Mouse (Mus musculus): Measurements from ENCODE around the gene Rerg. TPM values are rescaled to one million over a fixed set of nuclear protein-coding genes. Genes with fewer than 3 reads are reported as not detected.

The Rerg gene
- polyA plus RNA-seq, 1 experiment from 2014 or later = 2.5 TPM

DNA sequence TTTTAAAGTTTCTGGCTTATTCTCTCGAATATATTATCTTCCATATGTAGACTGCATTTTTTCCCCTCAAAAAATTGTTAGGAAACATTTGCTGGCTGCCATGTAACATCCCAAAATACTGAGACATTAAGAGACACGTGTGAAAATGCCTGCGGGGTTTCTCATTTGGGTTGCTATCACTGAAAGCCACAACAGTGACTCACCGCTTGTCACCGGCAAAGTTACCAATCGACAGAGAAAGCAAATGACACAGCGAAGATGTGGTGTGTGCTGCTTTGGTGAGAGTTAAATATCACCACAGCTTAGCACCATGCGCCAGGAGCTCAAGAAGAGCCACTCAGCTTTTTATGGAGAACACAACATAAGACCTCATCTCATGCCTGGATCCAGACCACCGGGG, 44.9 kb downstream of the Rerg start:
- Histone ChIP-seq H3K36me3 (no peaks in the 10 kb centered on the region), H3K27me3 (no peaks in the 10 kb centered on the region), H3K9me3 (no peaks in the 10 kb centered on the region), H3K4me3 (no peak overlapping the region), H3K9ac (replicated peaks) (no peak overlapping the region), H3K4me2 (replicated peaks) (no peak overlapping the region), H3K4me1 (no peaks in the 10 kb centered on the region), H3K27ac (replicated peaks) (no peak overlapping the region)
- no peak for ATAC-seq (ENCODE audit: low FRiP score, low read depth)
- WGBS = 90% methylated on average over 9 of the region's 9 CpGs

DNA sequence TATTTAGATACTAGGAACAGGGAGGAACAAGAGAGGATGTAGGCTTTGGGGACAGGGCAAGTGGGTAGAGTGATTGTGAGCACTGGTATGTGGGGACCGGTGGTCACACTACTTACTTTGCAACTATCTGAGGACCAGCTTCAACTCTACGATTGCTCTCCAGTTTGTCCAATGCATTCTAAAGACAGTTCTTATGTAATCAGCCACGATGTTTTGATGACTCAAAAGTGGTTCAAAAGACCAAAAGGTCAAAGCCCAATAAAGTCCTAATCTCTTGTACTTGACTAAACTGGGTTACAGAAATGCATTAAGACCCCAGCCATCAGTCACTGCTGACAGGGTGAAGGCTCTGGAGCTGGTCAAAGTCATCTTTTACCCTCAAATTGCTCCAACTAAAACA, 45.3 kb downstream of the Rerg start:
- no peak overlapping the region for H3K4me3 ChIP-seq
- no peaks in the 10 kb centered on the region for H3K27me3 ChIP-seq
- H3K27ac ChIP-seq (replicated peaks) = no peak overlapping the region
- no peaks in the 10 kb centered on the region for H3K36me3 ChIP-seq
- ATAC-seq (ENCODE audit: low FRiP score, low read depth) = no peak
- no peak overlapping the region for H3K4me2 ChIP-seq (replicated peaks)
- no peak overlapping the region for H3K9ac ChIP-seq (replicated peaks)
- 84% methylated on average over 3 of the region's 3 CpGs for WGBS
- H3K4me1 ChIP-seq = no peaks in the 10 kb centered on the region
- H3K9me3 ChIP-seq = no peaks in the 10 kb centered on the region

DNA sequence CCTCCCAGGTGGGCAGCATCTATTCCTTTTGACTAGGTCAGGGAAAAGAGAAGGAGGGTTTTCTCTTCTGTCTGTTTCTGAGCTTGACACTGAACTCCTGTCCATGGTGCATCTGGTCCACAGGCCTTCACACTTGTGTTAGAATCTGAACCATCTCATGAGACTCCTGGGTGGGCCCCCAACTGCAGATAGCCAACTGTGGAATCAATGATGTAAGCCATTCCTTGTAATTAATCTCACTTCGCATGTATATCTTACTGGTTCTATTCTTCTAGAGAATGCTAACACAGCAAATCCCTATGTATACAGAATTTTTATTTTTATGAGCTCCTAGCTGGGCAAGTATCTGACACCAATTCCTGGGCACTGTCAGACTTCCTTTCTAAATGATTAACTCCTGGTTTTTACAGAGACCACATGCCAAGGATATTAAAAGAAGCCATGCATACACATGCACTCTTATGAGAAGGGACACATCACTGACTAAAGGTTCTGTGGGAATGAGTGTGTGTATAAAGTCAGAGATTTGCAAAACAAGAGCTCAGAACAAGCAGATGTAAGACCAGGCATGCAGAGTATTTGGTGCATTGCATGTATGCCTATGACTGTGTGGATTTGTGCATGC, 53.3 kb downstream of the Rerg start:
- H3K9ac ChIP-seq (replicated peaks) = no peak overlapping the region
- H3K9me3 ChIP-seq = no peaks in the 10 kb centered on the region
- H3K4me1 ChIP-seq = no peaks in the 10 kb centered on the region
- H3K27me3 ChIP-seq = no peaks in the 10 kb centered on the region
- H3K4me2 ChIP-seq (replicated peaks) = no peak overlapping the region
- 81% methylated on average over 1 of the region's 1 CpGs for WGBS
- H3K36me3 ChIP-seq = no peaks in the 10 kb centered on the region
- no peak overlapping the region for H3K4me3 ChIP-seq
- no peak for ATAC-seq (ENCODE audit: low FRiP score, low read depth)
- no peak overlapping the region for H3K27ac ChIP-seq (replicated peaks)

DNA sequence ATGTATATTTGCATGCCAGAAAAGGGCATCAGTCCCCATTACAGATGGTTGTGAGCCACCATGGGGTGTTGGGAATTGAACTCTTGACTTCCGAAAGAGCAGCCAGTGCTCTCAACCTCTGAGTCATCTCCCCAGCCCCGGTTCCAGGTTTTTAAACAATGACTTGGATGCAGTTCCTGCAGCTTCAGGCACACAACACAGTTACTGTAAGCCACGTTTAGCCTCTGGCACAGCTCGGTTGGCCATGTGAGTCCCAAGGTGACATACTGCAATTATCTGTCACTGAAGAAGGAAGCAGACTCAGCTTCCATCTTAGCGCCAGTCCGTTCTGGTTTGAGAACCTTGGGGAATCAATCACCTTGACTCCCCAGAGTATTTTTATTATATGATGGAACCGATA, 55.4 kb downstream of the Rerg start:
- no peaks in the 10 kb centered on the region for H3K4me1 ChIP-seq
- no peak for ATAC-seq (ENCODE audit: low FRiP score, low read depth)
- WGBS = 91% methylated on average over 7 of the region's 7 CpGs

DNA sequence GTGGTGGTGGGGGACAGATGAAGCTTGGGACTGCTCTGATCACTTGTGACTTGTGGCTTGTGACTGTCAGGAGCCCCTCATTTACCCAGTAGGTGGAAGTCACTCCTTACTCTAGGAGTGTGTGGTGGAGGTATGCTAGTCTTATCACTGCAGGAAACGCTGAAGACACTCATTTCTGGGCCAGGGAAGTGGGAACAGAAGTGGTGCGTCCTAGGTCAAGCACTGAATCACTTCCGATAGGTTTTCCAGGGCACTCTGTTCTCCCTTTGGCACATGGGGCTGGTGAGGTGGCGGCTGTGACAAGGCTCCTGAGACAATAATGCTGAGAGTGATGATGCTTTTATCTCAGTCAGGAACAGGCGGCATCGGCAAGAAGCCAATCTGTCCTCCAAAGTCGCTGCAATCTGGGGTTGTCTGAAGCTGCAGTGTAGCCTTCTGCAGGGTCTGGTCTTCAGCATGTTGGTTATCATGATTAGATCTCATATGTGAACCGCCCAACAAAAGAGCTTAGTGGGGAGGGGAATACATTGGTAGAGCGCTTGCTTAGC, 59.0 kb downstream of the Rerg start:
- Histone ChIP-seq H3K27ac (replicated peaks) (no peak overlapping the region), H3K4me3 (no peak overlapping the region), H3K4me1 (no peaks in the 10 kb centered on the region), H3K9me3 (no peaks in the 10 kb centered on the region), H3K9ac (replicated peaks) (no peak overlapping the region), H3K36me3 (no peaks in the 10 kb centered on the region), H3K27me3 (no peaks in the 10 kb centered on the region), H3K4me2 (replicated peaks) (no peak overlapping the region)
- WGBS = 92% methylated on average over 9 of the region's 9 CpGs
- ATAC-seq (ENCODE audit: low FRiP score, low read depth) = no peak

More for the DNA sequence above, 55.4 kb downstream of the Rerg start:
- no peak overlapping the region for H3K9ac ChIP-seq (replicated peaks)
- no peaks in the 10 kb centered on the region for H3K27me3 ChIP-seq
- no peak overlapping the region for H3K4me2 ChIP-seq (replicated peaks)
- H3K36me3 ChIP-seq = no peaks in the 10 kb centered on the region
- H3K9me3 ChIP-seq = no peaks in the 10 kb centered on the region
- no peak overlapping the region for H3K27ac ChIP-seq (replicated peaks)
- no peak overlapping the region for H3K4me3 ChIP-seq

DNA sequence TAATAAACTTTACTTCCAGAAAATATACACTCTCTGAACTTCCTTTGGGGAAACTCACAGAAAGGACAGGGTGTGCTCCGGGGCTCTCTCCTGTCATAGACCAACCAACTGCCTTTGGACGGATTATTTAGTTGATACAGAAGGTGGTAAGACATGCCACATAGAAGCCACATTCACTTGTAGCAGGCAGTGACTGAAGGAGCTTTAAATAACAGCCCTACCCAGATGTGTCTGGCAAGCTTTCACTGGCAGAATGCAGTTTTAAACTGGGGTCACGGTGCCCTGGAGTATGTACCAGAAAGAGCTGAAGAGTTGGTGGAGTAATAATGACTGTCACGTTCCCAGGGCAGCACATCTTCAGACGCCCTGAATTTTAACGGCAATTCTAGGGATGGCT, 59.5 kb downstream of the Rerg start:
- ATAC-seq (ENCODE audit: low FRiP score, low read depth) = no peak
- WGBS = 89% methylated on average over 6 of the region's 6 CpGs
- no peak overlapping the region for H3K4me3 ChIP-seq
- H3K9me3 ChIP-seq = no peaks in the 10 kb centered on the region
- no peak overlapping the region for H3K9ac ChIP-seq (replicated peaks)
- no peaks in the 10 kb centered on the region for H3K4me1 ChIP-seq
- H3K4me2 ChIP-seq (replicated peaks) = no peak overlapping the region
- no peaks in the 10 kb centered on the region for H3K36me3 ChIP-seq
- H3K27me3 ChIP-seq = no peaks in the 10 kb centered on the region
- H3K27ac ChIP-seq (replicated peaks) = no peak overlapping the region

DNA sequence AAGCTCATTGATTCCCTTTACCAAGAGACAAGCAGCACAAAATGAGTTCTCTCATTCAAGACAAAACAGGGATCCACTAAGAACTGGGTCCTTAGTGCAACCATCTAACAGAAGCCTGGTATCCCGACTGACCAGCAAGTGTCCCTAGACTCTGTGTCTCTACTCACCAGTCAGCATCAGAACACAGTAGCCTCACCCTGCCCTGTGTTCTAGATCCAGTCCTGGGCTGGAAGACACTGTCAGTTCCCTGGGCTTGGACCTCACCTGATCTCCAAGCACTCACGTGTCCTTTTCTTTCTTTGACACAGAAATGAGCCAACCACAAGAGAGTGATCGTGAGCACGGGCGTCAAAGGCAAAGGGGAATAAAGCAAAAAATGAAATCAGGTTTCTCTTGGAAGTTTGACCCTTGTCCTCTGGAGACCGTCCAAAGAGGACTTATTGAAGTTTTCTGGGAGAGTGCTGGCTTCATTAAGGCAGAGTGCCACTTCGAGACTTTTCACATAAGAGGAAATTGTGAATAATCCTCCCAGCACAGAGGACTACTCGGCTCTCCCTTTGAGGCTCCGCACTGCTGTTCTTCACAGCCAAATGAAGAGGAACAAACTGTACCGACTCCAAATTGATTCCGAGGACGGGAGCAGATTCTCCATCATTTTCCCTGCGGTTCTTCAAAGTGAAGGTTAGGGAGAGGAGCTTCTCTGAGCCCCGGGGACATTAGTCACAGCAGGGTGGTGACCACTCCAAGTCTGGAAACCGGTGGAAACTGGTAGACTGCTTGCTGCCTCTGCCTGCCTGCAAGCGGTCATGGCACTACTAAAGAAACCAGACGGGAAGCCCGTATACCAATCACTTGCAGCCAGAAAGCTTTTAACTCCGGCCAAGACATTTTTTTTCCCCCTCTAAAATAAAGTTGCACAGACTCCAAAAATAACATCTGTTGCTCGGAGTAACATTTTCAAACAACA, 60.2 kb downstream of the Rerg start:
- H3K9me3 ChIP-seq = no peaks in the 10 kb centered on the region
- H3K27me3 ChIP-seq = no peaks in the 10 kb centered on the region
- H3K4me2 ChIP-seq (replicated peaks) = no peak overlapping the region
- H3K36me3 ChIP-seq = no peaks in the 10 kb centered on the region
- no peak for ATAC-seq (ENCODE audit: low FRiP score, low read depth)
- no peak overlapping the region for H3K4me3 ChIP-seq
- 83% methylated on average over 20 of the region's 20 CpGs for WGBS
- H3K4me1 ChIP-seq = no peaks in the 10 kb centered on the region
- H3K9ac ChIP-seq (replicated peaks) = no peak overlapping the region
- no peak overlapping the region for H3K27ac ChIP-seq (replicated peaks)

DNA sequence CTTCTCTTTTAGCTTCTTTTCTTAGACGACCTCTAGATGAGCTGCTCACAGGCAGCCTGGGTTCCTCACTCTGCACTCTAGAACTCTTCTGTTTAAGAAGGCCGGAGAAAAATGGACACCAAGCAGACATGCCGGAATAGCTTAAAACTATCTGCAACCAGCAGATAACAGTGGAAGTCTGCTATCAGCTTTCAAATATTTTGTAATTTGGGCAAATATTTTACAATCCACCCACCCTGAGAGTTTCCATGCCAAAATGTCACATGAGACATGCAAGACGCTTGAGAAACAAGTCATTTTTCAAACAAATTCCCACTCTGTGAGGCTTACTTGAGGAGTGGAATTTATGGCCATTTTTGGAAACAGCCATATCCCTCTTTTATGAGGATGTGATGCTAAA, 65.0 kb downstream of the Rerg start:
- ATAC-seq (ENCODE audit: low FRiP score, low read depth) = no peak
- Histone ChIP-seq H3K4me1 (no peaks in the 10 kb centered on the region), H3K4me3 (no peak overlapping the region), H3K4me2 (replicated peaks) (no peak overlapping the region), H3K27ac (replicated peaks) (no peak overlapping the region), H3K36me3 (no peaks in the 10 kb centered on the region), H3K9me3 (no peaks in the 10 kb centered on the region), H3K27me3 (no peaks in the 10 kb centered on the region), H3K9ac (replicated peaks) (no peak overlapping the region)
- 84% methylated on average over 4 of the region's 4 CpGs for WGBS

DNA sequence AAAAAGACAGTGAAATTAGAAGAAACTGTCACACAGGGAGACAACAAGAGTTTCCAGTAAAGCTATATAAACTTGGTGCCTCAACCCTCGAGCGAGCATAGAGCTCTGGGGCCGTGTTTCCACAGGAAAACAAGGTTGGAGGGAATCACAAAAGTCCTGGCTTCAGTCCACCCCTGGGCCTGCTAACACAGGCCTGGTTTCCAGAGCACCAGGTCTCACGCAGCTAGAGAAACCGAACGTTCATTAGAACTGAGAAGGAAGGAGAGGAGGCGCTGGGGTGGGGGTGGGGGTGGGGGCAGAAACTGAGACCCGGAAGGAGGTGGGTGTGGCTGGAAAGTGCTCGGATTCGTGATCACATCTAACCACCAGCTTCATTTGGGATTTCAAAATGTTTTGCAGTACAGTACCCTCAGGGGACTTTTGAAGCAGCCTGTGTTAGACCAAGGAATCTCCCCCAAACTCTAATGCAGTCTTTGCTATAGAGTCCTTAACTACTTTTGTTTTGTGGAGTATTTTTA, 67.6 kb downstream of the Rerg start:
- Histone ChIP-seq H3K27ac (replicated peaks) (no peak overlapping the region), H3K4me3 (no peak overlapping the region), H3K4me2 (replicated peaks) (no peak overlapping the region), H3K9ac (replicated peaks) (no peak overlapping the region), H3K36me3 (no peaks in the 10 kb centered on the region), H3K27me3 (no peaks in the 10 kb centered on the region), H3K4me1 (no peaks in the 10 kb centered on the region), H3K9me3 (no peaks in the 10 kb centered on the region)
- WGBS = 61% methylated on average over 10 of the region's 10 CpGs
- ATAC-seq (ENCODE audit: low FRiP score, low read depth) = no peak

DNA sequence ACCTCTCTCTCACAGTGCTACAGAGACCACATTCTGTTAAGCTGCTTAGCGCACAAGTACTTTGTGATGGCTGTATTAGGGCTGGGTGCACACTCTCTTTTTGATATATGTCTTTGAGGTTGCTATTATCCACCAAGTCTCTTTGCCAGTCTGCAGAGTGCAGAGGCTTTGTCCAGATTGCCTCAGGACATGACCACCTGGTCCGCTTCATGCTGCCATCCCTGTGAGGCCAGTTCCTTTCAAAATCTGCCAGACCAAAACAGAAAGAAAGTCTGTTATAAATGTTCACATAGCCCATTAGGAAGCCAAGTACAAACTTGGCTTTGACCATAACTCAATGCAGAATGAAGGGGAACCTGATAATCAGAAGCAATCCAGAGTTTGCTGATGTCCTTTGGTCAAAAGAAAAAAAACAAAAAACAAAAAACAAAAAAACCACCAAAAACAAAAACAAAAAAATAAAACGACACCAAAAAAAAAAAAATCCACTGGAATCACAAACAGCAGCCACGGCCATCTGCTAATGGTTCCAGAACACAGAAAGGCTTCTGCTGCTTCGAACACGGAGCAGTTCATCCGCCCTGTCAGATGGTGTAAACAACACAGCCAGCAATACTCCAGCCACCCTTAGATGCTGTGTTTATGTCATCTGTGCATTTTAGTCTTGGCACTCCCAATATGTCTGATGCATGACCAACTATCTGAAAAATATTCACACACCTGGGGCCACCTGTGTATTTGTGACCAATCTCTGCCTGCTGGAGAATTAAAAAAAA, 68.2 kb downstream of the Rerg start:
- Histone ChIP-seq H3K9me3 (no peaks in the 10 kb centered on the region), H3K27ac (replicated peaks) (no peak overlapping the region), H3K36me3 (no peaks in the 10 kb centered on the region), H3K4me1 (no peaks in the 10 kb centered on the region), H3K4me2 (replicated peaks) (no peak overlapping the region), H3K4me3 (no peak overlapping the region), H3K27me3 (no peaks in the 10 kb centered on the region), H3K9ac (replicated peaks) (no peak overlapping the region)
- 81% methylated on average over 7 of the region's 7 CpGs for WGBS
- no peak for ATAC-seq (ENCODE audit: low FRiP score, low read depth)

DNA sequence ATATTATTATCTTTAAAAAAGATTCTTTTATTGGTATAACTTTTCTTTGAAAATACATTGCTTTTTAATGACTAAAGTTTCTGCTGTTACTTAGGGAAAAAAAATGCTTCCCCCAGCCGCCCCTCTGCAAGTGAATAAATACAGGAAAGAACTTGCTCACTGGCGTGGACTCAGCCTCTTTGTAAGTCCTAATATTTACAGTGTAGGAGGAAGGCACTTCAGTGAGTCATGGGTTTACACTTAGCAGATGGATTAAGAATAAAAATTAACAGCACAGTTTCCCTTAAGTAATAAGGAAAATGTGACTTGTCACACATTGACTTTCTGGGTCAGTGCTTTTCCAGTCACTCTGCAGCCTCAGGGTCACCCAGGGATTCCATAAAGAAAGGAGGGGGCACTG, 70.0 kb downstream of the Rerg start:
- ATAC-seq (ENCODE audit: low FRiP score, low read depth) = no peak

More for the DNA sequence above, 70.0 kb downstream of the Rerg start:
- Histone ChIP-seq H3K27ac (replicated peaks) (no peak overlapping the region), H3K36me3 (no peaks in the 10 kb centered on the region), H3K4me3 (no peak overlapping the region), H3K4me1 (no peaks in the 10 kb centered on the region), H3K9me3 (no peaks in the 10 kb centered on the region), H3K4me2 (replicated peaks) (no peak overlapping the region), H3K27me3 (no peaks in the 10 kb centered on the region), H3K9ac (replicated peaks) (no peak overlapping the region)
- 58% methylated on average over 2 of the region's 2 CpGs for WGBS
